Comparison of ENCODE assay signal across 9 mouse cellular contexts in genomic region chr15:99092870-99093269, GRCm38 (mm10). TPM values are rescaled to one million over a fixed set of nuclear protein-coding genes. Genes with fewer than 3 reads are reported as not detected.
DNase-seq lines count a peak whose midpoint lies in the region; ATAC-seq lines count a peak whose summit lies in the region.
"Had no signal": no experiment of that assay in that cellular context is flagged by ENCODE, and none has a peak within 500 bp of the region (broad histone marks: within the 10 kb centered on the region; RNA-seq: fewer than 3 reads in every experiment).

TSS of gene Dnajc22 (plus strand) at chr15:99093170.

- peak within 1 kb of the TSS; percentile 43 for H3K27ac ChIP-seq in kidney, embryonic 16.5 days (ENCODE audit: low read length)
- H3K27ac ChIP-seq in embryonic facial prominence, embryonic 13.5 days: no peak within 1 kb of the TSS
- no peak within 1 kb of the TSS for H3K27ac ChIP-seq in intestine, embryonic 16.5 days (ENCODE audit: low read length)
- H3K27ac ChIP-seq in neural tube, embryonic 11.5 days (ENCODE audit: low read depth, low read length): peak within 1 kb of the TSS; percentile 65

- H3K9me3 ChIP-seq in kidney, embryonic 16.5 days (ENCODE audit: low read length): no peaks in the 10 kb centered on the region
- H3K9me3 ChIP-seq in embryonic facial prominence, embryonic 13.5 days: no peaks in the 10 kb centered on the region
- H3K9me3 ChIP-seq in intestine, embryonic 16.5 days (ENCODE audit: control insufficient read depth, low read length): no peaks in the 10 kb centered on the region
- H3K9me3 ChIP-seq in neural tube, embryonic 11.5 days (ENCODE audit: control insufficient read depth, low read length): no peaks in the 10 kb centered on the region

- H3K4me1 ChIP-seq in kidney, embryonic 16.5 days (ENCODE audit: insufficient read depth, low read length): peaks cover 60% of the 10 kb centered on the region
- peaks cover 47% of the 10 kb centered on the region for H3K4me1 ChIP-seq in embryonic facial prominence, embryonic 13.5 days
- H3K4me1 ChIP-seq in intestine, embryonic 16.5 days (ENCODE audit: control insufficient read depth, insufficient read depth, low read length): peaks cover 32% of the 10 kb centered on the region
- H3K4me1 ChIP-seq in neural tube, embryonic 11.5 days (ENCODE audit: control insufficient read depth, insufficient read depth, low read length): peaks cover 48% of the 10 kb centered on the region

- H3K36me3 ChIP-seq in kidney, embryonic 16.5 days (ENCODE audit: insufficient read depth, low read length): no peaks in the 10 kb centered on the region
- H3K36me3 ChIP-seq in embryonic facial prominence, embryonic 13.5 days: no peaks in the 10 kb centered on the region
- no peaks in the 10 kb centered on the region for H3K36me3 ChIP-seq in intestine, embryonic 16.5 days (ENCODE audit: control insufficient read depth, insufficient read depth, low read length)
- H3K36me3 ChIP-seq in neural tube, embryonic 11.5 days (ENCODE audit: control insufficient read depth, insufficient read depth, low read length): no peaks in the 10 kb centered on the region

- DNase-seq in kidney, postnatal 10 days: no peak
- peak; percentile 30 for DNase-seq in neural tube, embryonic 11.5 days (ENCODE audit: low spot score)
- DNase-seq in embryo, embryonic 10 days (ENCODE audit: low spot score): no peak
- no peak for DNase-seq in thymus, postnatal 14 days
- DNase-seq in urinary bladder, postnatal 25 days (ENCODE audit: low spot score): no peak
- DNase-seq: gastrocnemius, postnatal 25 days had no signal

- peak within 1 kb of the TSS; percentile 77 for H3K4me2 ChIP-seq in kidney, embryonic 16.5 days (replicated peaks; ENCODE audit: low read depth, low read length)
- H3K4me2 ChIP-seq in embryonic facial prominence, embryonic 13.5 days: peak within 1 kb of the TSS; percentile 74
- H3K4me2 ChIP-seq in intestine, embryonic 16.5 days (ENCODE audit: low read depth, low read length): peak within 1 kb of the TSS; percentile 82
- H3K4me2 ChIP-seq in neural tube, embryonic 11.5 days (ENCODE audit: low read depth): peak within 1 kb of the TSS; percentile 67

- peak within 1 kb of the TSS; percentile 43 for H3K4me3 ChIP-seq in kidney, embryonic 16.5 days (ENCODE audit: low read length)
- peak within 1 kb of the TSS; percentile 43 for H3K4me3 ChIP-seq in embryonic facial prominence, embryonic 13.5 days
- peak within 1 kb of the TSS; percentile 51 for H3K4me3 ChIP-seq in intestine, embryonic 16.5 days (ENCODE audit: low read length)
- peak within 1 kb of the TSS; percentile 37 for H3K4me3 ChIP-seq in neural tube, embryonic 11.5 days (ENCODE audit: low read depth, low read length)

- H3K27me3 ChIP-seq in kidney, embryonic 16.5 days (ENCODE audit: insufficient read depth, low read length): peaks cover 81% of the 10 kb centered on the region
- H3K27me3 ChIP-seq in embryonic facial prominence, embryonic 13.5 days: peaks cover 98% of the 10 kb centered on the region
- peaks cover 80% of the 10 kb centered on the region for H3K27me3 ChIP-seq in intestine, embryonic 16.5 days (replicated peaks; ENCODE audit: control insufficient read depth, insufficient read depth, low read length)
- H3K27me3 ChIP-seq in neural tube, embryonic 11.5 days (ENCODE audit: control insufficient read depth, insufficient read depth, low read length): peaks cover 79% of the 10 kb centered on the region

- WGBS in kidney, embryonic 16.5 days: 49% methylated on average over 8 of the region's 8 CpGs
- WGBS in embryonic facial prominence, embryonic 13.5 days: 21% methylated on average over 8 of the region's 8 CpGs
- WGBS in intestine, embryonic 16.5 days: 58% methylated on average over 8 of the region's 8 CpGs
- 8% methylated on average over 8 of the region's 8 CpGs for WGBS in neural tube, embryonic 11.5 days

- ATAC-seq in kidney, embryonic 16.5 days (ENCODE audit: low FRiP score, low TSS enrichment): no peak
- no peak for ATAC-seq in embryonic facial prominence, embryonic 13.5 days (ENCODE audit: insufficient number of reproducible peaks, insufficient read depth, low FRiP score, low TSS enrichment, low read depth)
- no peak for ATAC-seq in intestine, embryonic 16.5 days
- no peak for ATAC-seq in neural tube, embryonic 11.5 days (ENCODE audit: insufficient read depth, low FRiP score, low TSS enrichment)

- peak within 1 kb of the TSS; percentile 57 for H3K9ac ChIP-seq in kidney, embryonic 16.5 days (replicated peaks; ENCODE audit: low read length)
- peak within 1 kb of the TSS; percentile 59 for H3K9ac ChIP-seq in embryonic facial prominence, embryonic 13.5 days
- peak within 1 kb of the TSS; percentile 36; the same call in 1 of the 2 replicates for H3K9ac ChIP-seq in intestine, embryonic 16.5 days (ENCODE audit: low read depth, low read length)
- peak within 1 kb of the TSS; percentile 29 for H3K9ac ChIP-seq in neural tube, embryonic 11.5 days (ENCODE audit: low read length)

RNA-seq across cellular contexts. Expression of gene Dnajc22, which starts in this region (rescaled TPM):
- polyA plus RNA-seq in kidney, embryonic 16.5 days (2015; fragmentation: Nextera tagmentation; extraction: Ambion mirVana): 8.0 and 10.0 TPM in 2 replicates
- 0.44 and 0.52 TPM in 2 replicates for polyA plus RNA-seq in embryonic facial prominence, embryonic 13.5 days (2015; fragmentation: Nextera tagmentation; extraction: Ambion mirVana)
- polyA plus RNA-seq in intestine, embryonic 16.5 days (2015; fragmentation: Nextera tagmentation; extraction: Ambion mirVana): 45.0 and 45.4 TPM in 2 replicates
- polyA plus RNA-seq in neural tube, embryonic 11.5 days (2014; fragmentation: Nextera tagmentation; extraction: Ambion mirVana): 0.19 and 0.41 TPM in 2 replicates

Comparison
In these comparisons a context has a peak if more than half of its experiments do, and no peak if none do; other contexts are left out.
1. Peak in DNase-seq, H3K4me3 ChIP-seq, H3K27ac ChIP-seq, H3K9ac ChIP-seq and H3K4me2 ChIP-seq in neural tube, embryonic 11.5 days; RNA of the gene not detected or under 1 TPM.